Mouse (Mus musculus) stomach, postnatal 0 days (tissue): ENCODE results near the gene Ppp1r3e.

Experiments used
- CTCF ChIP-seq: IDR thresholded peaks from 2 replicates; pipeline ENCODE4 v1.5.1; 2016; ENCODE audit warnings: antibody characterized with exemption, low read depth, mild to moderate bottlenecking, moderate library complexity
- EP300 ChIP-seq: optimal IDR thresholded peaks from 2 replicates; pipeline ENCODE3; 2016; ENCODE audit warnings: antibody characterized with exemption

DNA sequence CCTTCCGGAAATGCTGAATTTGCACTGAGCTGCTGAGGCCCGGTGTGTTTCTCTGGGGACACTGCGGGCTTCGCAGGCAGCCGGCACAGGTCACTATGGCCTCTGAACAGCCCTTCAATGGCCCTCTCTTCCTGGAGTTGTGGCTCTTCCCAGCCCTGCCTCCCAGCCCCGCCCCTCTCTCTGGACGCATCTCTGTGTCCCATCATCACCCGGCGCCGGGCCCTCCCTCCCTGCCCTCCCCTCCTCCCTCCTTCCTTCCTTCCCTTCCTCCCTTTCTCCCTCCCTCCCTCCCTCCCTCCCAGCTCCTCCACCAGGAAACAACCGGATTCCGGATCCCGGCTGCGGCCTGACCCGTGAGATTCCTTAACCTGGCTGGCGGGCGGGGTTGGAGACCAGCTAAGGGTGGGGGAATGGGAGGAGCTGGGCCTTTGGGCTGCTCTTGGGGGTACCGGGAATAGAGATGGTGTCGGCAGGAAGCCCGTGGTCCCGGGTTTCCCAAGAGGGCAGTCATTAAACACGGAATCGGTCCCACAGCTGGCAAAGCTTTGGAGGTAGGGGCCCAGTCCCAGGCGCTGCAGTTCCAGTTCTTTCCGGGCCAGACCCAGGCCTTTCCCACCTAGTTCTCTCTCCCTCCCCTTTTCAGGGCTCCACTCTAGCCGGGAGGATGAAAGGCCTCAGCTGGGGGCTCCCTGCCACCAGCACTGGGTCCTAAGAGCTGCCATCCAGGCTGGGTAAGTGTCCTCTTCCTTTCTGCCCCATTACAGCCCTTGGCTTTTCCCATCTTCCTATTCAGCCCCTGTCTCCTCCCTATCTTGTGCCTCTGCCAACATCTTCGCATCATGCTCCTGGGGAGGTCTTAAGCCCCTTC, 6.0 kb upstream of the Ppp1r3e start, which contains the start of the genes Bcl2l2 and Gm20521:
- TF ChIP-seq CTCF, result no peak
- TF ChIP-seq EP300, result no peak
